Mouse (Mus musculus) brain, adult 2 months (tissue): ENCODE measurements around the gene Tubb2a.

Source experiments
- DNase-seq: peaks from one replicate; pipeline ENCODE4 v3.0.0; 2011; ENCODE audit warnings: low read depth, low spot score

Gene Tubb2a

DNA sequence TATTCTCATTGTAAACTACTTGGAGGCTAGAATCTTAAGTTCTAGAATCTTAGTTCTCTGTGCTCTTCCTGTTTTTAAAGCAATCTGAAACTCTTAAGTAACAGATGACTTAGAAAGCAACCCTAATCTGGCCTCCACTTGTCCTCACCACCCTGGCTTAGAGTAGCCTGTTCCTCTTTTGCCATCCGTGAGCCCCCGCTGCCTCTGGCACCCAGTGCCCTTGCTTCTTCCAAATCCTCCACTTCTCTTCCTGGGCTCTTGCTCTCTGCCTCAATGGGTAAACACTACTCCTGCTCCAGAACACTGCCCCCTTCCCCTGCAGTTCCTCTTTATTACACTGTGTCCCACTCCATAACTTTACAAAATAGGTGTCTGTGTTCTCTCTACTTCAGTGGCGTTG is 26.1 kb downstream of the Tubb2a start:
- no peak for DNase-seq

- peak; percentile 91 for DNase-seq
These were observed 27.3 kb downstream of the Tubb2a start for GRCm38 (mm10) chr13:34050479-34050878.

DNA sequence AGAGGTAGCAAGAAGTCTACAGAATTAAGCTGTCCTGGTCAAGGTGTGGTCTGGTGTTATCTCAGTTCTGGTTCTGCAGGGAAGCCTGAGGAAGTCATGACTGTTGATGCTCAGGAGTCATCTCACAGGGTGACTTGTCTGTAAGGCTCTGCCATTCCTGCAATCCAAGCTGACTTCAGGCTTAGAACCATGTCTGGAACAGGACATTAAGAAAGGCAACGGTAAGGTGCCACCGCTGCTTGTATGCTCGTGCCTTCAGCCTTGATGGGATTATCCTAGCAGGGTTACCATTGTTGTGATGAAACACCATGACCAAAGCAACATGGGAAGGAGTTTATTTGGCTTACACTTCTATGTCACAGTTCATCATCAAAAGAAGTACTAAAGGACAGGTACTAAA is 30.3 kb downstream of the Tubb2a start:
- DNase-seq: no peak

GRCm38 (mm10) chr13:34046421-34047012 is 31.3 kb downstream of the Tubb2a start:
- peak; percentile 92 for DNase-seq

GRCm38 (mm10) chr13:34045511-34046249 is 32.1 kb downstream of the Tubb2a start:
- no peak for DNase-seq

DNA sequence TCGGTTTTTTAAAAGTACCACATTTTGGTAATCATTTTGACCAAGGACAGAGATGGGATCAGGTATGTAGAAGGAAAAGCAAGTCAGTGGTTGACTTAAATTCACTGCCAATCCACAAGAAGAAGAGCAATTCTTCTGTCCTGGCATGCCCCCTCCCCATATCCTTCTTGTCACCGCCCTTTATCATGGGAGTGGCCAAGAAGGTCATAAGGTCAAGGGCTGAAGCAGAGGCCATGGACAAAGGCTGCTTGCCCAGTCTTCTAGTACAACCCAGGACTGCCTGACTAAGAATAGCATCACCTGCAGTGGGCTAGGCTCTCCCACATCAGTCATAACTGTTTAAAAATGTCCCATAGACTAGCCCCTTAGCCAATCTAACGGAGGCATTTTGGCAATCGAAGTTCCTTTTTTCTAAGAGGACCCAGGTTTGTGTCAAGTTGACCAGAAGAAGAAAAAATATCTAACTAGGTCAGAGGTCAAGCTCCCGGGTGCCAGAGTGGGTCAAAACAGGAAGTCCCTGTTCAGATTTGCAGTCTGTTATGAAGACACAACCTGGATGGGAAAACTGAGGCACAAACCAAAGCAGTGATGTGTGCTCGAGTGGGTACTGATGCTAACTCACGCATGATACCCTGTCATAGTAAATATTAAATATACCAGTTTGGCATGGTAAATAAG is 34.0 kb downstream of the Tubb2a start:
- no peak for DNase-seq

GRCm38 (mm10) chr13:34040091-34040490 is 37.7 kb downstream of the Tubb2a start:
- no peak for DNase-seq

DNA sequence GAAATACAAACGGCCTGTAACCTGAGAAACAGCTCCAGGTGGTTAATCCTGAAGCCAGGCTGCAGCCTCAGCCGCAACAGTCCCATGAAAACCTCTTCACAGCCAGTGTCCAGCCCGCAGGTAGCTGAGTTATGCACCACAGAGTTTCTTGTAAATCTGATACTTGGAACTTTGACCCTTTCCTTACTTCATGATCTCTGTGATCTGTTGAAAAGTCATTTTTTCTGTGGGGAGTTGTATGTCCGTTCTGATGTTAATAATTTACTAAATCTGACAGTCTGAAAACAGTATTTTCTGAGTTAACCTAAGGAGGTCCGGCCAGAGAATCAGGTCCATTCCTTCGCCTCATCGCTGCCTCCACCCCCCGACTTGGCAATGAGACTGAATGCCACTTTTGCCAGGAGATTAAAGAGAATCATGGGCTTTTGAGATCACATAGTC is 38.9 kb downstream of the Tubb2a start:
- DNase-seq: no peak

GRCm38 (mm10) chr13:34038056-34038432 is 39.8 kb downstream of the Tubb2a start:
- DNase-seq: peak; percentile 46

DNA sequence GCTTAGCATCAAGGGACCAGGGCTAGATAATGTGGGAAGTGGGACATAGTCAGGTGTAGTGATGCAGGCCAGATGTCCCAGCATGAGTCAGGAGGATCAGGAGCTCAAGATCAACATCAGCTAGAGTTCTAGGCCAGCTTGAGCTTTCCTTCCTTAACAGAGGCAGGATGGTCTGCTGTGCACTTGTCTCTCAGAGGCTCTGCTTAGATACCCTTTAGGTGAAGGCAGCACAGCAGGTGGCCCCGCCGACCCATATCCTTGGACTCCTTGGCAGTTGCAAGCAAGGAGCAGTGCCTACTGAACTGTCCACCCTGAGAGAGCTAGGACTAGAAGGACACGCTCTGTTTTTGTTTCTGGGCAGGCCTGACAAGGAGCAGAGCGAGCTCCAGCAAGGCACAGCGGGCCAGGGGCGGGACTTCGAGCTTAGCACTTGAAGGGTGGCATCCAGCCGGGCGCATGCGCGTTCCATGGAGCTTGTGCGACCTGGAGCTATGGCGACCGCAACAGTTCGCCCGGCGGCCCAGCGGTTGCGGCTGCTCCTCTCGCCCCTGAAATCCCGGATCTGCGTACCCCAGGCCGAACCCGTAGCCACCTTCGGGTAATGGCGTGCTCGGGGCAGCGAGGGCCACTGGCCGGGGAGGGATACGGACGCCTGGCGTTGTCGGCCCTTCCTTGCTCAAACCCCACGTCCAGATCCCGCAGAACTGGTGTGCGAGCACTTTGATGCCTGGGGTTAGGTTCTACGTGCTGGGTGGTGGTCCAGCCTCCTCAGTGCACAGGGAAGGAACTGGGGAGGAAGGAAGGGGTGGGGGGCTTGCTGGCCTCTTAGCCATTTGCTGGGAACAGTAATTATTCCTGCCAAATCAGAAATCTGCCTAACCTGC is 40.4 kb downstream of the Tubb2a start, which contains the start of gene Bphl:
Gene Bphl, plus strand, starts transcription at position 426 of the 884 bp plus-strand sequence.
- peak; percentile 98 for DNase-seq

DNA sequence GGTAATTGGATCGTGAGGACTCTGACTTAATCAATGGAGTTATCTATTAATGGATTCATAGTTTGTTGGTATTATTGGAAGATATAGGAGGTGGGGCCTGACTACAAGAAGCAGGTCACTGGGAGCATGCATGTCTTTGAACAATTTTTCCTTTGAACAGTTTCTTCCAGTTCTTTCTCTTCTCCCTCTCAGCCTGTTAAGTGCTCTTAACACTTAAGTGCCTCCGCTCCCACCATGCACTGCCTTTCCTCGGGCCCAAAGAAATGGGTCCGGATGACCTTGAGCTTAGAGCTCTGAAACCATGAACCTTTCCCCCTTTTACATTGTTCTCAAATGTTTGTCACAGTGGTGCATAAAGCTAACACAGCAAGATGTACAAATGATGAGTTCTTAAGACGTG is 41.1 kb downstream of the Tubb2a start:
- DNase-seq: no peak

- peak; percentile 29 for DNase-seq
These were observed 42.4 kb downstream of the Tubb2a start for GRCm38 (mm10) chr13:34035424-34035823.

GRCm38 (mm10) chr13:34032041-34032440 is 45.8 kb downstream of the Tubb2a start:
- DNase-seq: no peak
